Mouse (Mus musculus) mouse trophoblast stem cell (cell line): ENCODE data around the gene Vps36.

Source experiments
- in situ Hi-C, 2 experiments: fragments of 300-500 bp; cut with MseI, MboI; formaldehyde crosslinking; loops; 2 replicates in 1 of 2; 3 replicates in 1 of 2; pipeline ENCODE4 v1.15.1; 2025

The Vps36 gene

DNA sequence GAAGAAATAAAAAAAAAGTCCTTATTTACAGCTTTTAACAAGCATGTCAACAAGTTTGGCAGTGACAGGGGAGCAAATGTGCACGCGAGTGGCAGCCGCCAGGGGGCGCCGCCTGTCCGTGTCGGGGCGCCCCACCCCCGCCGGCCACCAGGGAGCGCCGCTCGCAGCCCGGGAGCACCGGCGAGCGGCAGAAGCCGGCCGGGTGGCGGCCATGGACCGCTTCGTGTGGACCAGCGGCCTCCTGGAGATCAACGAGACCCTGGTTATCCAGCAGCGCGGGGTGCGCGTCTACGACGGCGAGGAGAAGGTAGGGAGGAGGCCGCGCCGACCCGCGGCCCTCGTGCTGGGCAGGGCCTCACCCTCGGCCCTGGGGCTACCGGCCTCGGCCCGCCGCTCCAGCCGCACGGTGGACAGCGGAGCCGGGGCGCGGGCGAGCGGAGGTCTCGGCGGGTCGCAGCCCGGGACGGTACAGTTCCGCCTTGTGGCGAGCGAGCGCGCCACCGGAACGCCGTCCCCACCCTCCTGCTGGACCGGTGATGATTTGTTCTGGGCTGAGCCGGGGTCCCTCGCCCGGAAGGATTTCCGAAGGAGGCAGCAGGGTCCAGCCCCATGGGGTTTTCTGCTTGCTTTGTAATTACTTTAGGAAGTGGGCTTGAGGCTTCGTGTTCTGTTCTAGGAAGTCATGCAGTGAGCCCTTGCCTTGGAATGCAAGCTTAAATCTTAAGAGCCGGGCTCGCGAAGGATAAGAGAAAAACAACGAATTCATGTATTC, at the start of gene Vps36:
Vps36 (plus strand) TSS at position 150 of the 772 bp plus-strand sequence.
- in situ Hi-C loops = no loop called here

DNA sequence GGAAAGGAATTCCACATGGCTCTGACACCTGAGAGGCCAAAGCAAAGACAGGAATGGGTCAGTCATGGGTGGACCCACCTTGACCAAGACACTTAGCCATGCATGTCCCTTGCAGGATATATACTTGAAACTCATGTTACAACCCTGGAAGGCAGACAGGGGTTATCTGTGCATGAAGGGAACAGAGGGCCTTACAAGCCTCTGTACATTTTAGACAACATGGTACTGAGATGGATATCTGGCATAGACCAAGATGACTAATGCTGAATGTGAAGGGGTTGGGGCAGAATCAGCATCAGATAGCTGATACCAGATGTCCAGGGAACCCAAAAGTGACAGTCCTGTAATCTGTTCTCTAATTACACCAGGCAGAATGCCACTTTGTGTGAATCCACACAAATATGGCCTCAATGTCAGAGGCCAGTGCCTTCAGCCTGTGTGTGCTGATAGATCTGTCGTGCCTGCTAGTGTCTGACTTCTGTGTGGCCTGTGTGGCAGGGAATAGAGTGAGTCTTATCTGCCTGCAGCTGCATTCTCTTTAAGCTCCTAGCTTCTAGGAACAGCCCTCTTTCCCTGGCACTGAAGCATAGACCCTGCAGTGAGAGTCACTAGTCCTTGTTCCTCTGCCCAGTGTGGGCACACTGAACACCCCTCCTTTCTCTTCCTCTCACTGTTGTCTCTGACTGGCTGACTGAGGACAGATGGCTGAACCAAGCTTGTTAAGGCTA, 48.7 kb upstream of the Vps36 start:
- in situ Hi-C loops = no loop called here

GRCm38 (mm10) chr8:22145831-22146230, 46.8 kb upstream of the Vps36 start:
- in situ Hi-C loops = no loop called here

- in situ Hi-C loops = no loop called here
These were observed 44.8 kb upstream of the Vps36 start for GRCm38 (mm10) chr8:22147706-22148366.

- in situ Hi-C loops = no loop called here
These were observed 44.3 kb upstream of the Vps36 start for GRCm38 (mm10) chr8:22148367-22148740.

DNA sequence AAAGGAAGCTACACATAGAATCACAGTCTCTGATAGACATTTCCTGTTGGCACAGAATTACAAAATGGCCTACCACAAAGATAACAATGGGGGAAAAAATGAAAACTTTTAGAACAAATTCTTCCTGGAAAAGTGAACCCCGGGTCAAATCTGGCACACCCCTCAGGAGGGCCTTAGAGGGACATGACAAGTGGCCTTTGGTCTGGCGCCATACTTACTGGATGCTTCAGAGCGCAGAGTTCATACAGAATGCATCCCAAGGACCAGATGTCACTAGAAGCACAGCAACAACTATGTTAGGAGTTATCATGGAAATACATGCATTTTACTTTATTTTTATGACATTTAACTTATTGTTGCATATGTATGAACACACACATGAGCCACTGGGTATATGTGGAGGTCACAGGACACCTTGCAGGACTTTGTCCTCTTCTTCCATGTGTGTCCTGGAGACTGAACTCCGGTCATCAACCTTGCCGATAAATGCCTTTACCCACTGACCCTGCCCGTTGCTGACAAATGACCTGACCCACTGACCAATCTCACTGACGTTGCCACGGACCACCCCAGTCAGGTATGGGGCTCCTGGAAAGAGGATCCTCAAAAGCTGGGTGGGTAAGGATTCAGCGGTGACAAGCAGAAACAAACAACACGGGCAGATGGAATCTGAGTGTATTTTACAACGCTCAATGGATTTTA, 42.8 kb upstream of the Vps36 start:
- in situ Hi-C loops = no loop called here

DNA sequence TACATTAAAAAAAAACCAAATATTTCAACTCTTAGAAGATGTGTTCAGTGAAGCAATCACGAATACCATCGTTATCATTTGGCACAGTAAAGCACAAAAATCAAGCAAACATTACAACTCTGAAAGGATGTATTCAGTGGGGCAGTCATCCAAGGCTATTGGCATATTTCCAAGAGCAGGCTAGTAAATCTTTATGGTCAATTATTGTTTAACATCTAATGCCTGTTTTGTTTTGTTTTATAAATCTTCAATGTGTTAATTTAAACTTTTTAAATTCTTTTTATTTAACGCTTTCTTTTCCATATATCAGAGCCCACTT, 42.3 kb upstream of the Vps36 start:
- in situ Hi-C loops = no loop called here

GRCm38 (mm10) chr8:22162206-22162605, 30.4 kb upstream of the Vps36 start:
- in situ Hi-C loops = no loop called here

- in situ Hi-C loops = no loop called here
These were observed 28.2 kb upstream of the Vps36 start for GRCm38 (mm10) chr8:22164431-22164830.

- in situ Hi-C loops = no loop called here
These were observed 27.1 kb upstream of the Vps36 start for GRCm38 (mm10) chr8:22165251-22166079.

GRCm38 (mm10) chr8:22166080-22166603, 26.5 kb upstream of the Vps36 start, which contains the start of gene Nek3:
Nek3 (minus strand) TSS chr8:22166435.
- in situ Hi-C loops = no loop called here

DNA sequence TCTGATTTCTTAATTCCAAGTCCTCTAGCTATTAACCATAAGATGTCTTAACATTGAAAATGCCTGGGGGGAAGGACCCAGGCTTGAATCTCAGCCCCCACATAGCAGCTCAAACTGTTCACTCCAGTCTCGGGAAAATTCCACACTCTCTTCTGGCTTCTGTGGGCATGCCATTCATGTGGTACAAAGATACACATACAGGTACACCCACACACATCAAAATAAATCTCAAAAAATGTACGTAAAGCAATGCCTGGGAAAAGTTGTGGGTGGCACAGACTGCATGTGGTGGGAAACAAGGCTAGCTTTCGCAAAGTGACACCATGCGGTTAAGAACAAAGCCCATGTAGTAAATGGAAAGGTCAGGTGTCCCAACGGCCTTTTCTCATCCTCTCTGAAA, 23.4 kb upstream of the Vps36 start:
- in situ Hi-C loops = no loop called here

- in situ Hi-C loops = no loop called here
These were observed 16.6 kb upstream of the Vps36 start for GRCm38 (mm10) chr8:22175966-22176365.

DNA sequence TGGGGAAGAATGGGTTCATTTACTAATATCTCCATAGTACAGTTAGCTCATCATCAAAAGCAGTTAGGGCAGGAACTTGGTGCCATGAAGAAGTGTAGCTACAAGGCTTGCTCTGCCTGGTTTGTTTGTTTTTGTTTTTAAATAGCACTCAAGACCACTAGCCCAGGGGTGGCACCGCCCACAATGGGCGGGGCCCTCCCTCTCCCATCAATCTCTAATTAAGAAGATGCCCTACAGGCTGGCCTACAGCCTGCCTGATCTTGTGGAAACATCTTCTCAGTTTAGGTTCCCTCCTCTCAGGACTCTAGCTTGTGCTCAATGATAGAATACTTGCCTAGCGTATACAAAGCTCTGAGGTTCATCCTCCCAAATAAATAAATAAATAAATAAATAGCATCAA, 7.7 kb upstream of the Vps36 start:
- in situ Hi-C loops = no loop called here

DNA sequence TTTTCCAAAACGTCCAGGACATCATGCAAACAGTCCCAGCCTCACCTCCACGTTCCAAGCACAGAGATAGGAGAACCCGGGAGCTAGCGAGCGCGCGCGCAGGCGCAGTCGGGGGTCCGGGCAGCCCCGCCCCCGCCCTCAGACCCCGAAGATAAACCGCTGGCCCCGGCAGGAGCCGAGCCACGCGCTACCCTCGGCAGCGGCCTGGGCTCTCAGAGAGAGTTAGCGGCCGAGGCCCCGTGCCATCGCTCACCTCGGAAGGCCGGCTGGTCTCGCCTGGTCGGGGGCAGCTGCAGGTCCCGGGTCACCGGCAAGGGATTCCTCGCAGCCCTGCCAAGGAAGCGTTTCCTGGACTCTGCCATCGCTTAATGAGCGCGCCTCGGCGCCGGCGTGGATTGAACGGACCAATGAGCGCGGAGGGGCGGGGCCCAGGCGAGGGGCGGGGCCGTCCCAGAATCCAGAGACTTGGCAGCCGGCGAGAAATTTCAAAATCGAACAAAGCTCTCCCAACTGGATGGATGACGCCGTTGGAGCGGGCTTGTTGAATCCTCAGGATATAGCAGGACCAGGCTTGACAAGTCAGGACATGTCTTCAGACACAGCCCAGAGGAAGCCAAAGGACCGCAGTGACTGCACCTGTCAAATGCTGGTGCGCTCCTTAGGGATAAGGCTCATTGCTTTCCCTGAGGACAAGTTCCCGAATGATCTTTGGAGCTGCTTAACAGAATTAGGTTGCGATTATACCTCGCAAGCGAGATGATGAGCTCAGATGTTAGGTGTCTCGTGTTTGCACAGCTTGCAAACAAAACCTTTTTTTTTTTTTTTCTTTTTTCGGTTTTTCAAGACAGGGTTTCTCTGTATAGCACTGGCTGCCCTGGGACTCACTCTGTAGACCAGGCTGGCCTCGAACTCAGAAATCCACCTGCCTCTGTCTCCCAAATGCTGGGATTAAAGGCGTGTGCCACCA, 6.9 kb upstream of the Vps36 start, which contains the start of gene Ckap2:
Ckap2 (minus strand) TSS at position 389 of the 967 bp plus-strand sequence.
- in situ Hi-C loops = no loop called here

DNA sequence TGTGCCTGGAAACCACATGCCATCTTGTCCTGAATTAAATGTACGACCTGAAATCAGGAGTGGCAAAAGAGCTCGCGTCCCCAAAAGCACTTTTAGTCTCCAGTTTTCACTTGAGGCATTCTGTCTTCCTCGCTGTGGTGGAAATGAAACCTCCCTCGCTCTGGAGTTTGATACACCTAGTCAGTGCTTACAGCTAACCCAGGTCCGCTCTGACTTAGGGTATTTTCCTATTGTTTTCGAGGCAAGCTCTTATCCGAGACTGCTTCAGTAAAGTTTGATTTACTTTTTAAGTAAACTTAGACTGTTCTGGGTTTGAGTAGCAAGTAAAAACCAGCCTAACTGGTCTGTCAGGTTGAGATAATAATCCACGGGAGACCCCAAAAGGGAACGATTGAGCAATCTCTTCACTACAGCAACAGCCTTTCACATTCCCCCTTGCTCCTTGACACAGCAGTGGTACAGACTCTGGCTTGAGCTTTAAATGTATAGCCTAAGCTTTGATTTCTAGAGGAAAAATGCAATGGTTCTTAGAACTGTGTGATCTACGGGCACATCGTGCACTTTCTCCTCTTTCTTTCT, 912 bp downstream of the Vps36 start:
- in situ Hi-C loops = no loop called here

DNA sequence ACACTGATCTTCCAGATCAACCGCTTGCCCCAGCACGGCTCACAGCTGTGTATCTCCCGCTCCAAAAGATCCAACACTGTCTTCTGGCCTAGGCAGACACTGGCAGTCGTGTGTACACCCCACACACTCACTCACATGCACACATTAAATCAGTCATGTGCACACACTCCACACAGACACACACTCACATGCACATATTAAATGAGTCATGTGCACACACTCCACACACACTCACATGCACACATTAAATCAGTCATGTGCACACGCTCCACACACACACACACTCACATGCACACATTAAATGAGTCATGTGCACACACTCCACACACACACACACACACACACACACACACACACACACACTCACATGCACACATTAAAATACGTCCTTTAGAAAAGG, 5.3 kb downstream of the Vps36 start:
- in situ Hi-C loops = no loop called here

DNA sequence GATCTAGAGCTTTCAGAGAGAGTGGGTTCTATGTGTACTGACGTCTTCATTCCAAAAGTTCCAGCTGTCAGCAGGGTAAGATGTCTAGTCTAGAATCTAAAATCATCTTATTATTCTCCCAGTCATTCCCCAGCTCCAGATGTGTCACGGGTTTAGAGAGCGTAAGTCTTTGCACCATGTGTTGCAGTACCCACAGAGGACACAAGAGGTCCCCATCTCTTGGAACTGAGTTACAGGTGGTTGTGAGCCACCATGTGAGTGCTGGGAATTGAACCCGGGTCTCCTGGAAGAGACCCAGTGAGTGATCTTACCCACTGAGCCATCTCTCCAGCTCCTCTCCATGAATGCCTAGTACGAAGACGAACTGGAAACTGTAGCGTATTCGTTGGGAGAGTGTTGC, 6.9 kb downstream of the Vps36 start:
- in situ Hi-C loops = no loop called here

DNA sequence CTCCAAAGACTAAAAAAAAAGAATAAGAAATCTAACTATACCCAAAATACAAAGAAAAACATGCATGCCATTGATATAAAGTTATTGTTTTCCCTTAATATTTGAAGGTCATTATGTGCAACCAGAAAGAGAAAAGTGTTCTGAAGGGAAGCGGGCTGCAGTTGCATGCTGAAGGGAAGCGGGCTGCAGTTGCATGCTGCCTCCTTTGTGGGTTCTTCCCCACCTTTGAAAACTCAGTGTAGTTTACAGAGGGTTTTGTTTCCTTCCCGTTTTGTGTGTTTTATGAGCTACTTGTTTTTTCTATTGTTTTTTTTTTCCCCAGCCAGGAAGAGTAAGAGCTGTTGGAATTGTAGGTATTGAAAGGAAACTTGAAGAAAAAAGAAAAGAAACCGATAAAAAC, 14.9 kb downstream of the Vps36 start:
- in situ Hi-C loops = no loop called here
